Mouse (Mus musculus) embryonic fibroblast, embryonic 13.5 days (primary cell): Measurements from ENCODE around the gene Zic2. TPM values are rescaled to one million over a fixed set of nuclear protein-coding genes. Genes with fewer than 3 reads are reported as not detected.

Experiments used
- H3K27ac ChIP-seq: 2 replicates; pipeline ENCODE4 v1.5.1; 2012; ENCODE audit warnings: low read length, control low read depth, inconsistent platforms; ENCODE audit not compliant: insufficient read depth
- H3K4me1 ChIP-seq: 2 replicates; pipeline ENCODE4 v1.6.1; 2011; ENCODE audit warnings: low read length; ENCODE audit not compliant: control insufficient read depth, insufficient read depth
- H3K4me3 ChIP-seq: 2 replicates; pipeline ENCODE4 v1.5.1; 2011; ENCODE audit warnings: mild to moderate bottlenecking, control low read depth, low read length; ENCODE audit not compliant: insufficient read depth
- CTCF ChIP-seq: IDR thresholded peaks from 2 replicates; pipeline ENCODE4 v1.5.1; 2011; ENCODE audit warnings: mild to moderate bottlenecking, control low read depth, low read length, moderate library complexity, borderline replicate concordance; ENCODE audit not compliant: insufficient read depth
- POLR2A ChIP-seq: IDR thresholded peaks from 2 replicates; pipeline ENCODE4 v1.6.1; 2011; ENCODE audit warnings: low read depth, mild to moderate bottlenecking, control low read depth, low read length, moderate library complexity
- polyA plus RNA-seq: library from polyadenylated mRNA; stranded (reverse); fragments of >200 nt; gene quantifications from 2 replicates; pipeline ENCODE4 v1.2.4, GENCODE M21; 2011; ENCODE audit warnings: low read depth; ENCODE audit not compliant: missing spikeins, insufficient read length

The Zic2 gene
- 0.60 and 2.8 TPM in 2 replicates for polyA plus RNA-seq

- no peak within 1 kb of the TSS for H3K27ac ChIP-seq
- TF ChIP-seq CTCF (no peak), POLR2A (no peak)
- H3K4me1 ChIP-seq = 0 out of 2 replicates have a peak, but pooled peaks cover 3% of the 10 kb centered on the region
- peak within 1 kb of the TSS; percentile 22 for H3K4me3 ChIP-seq
These were observed at the start of gene Zic2 for GRCm38 (mm10) chr14:122474891-122475556. Gene Zic2, plus strand, starts transcription at chr14:122475435.

- no peak overlapping the region for H3K4me3 ChIP-seq
- no peaks in the 10 kb centered on the region for H3K4me1 ChIP-seq
- no peak overlapping the region for H3K27ac ChIP-seq
- TF ChIP-seq CTCF (no peak), POLR2A (no peak)
These were observed 48.6 kb upstream of the Zic2 start for GRCm38 (mm10) chr14:122426529-122427203.

- no peak for TF ChIP-seq CTCF
- TF ChIP-seq POLR2A = no peak
- no peak overlapping the region for H3K4me3 ChIP-seq
- no peaks in the 10 kb centered on the region for H3K4me1 ChIP-seq
- no peak overlapping the region for H3K27ac ChIP-seq
These were observed 48.1 kb upstream of the Zic2 start for GRCm38 (mm10) chr14:122427204-122427560.

GRCm38 (mm10) chr14:122427654-122428053 lies 47.6 kb upstream of the Zic2 start:
- H3K4me1 ChIP-seq = no peaks in the 10 kb centered on the region

GRCm38 (mm10) chr14:122432558-122432957 lies 42.7 kb upstream of the Zic2 start:
- TF ChIP-seq POLR2A (no peak), CTCF (no peak)
- no peak overlapping the region for H3K27ac ChIP-seq
- H3K4me1 ChIP-seq = no peaks in the 10 kb centered on the region
- no peak overlapping the region for H3K4me3 ChIP-seq

More at GRCm38 (mm10) chr14:122427654-122428053, 47.6 kb upstream of the Zic2 start:
- no peak overlapping the region for H3K27ac ChIP-seq
- no peak overlapping the region for H3K4me3 ChIP-seq
- TF ChIP-seq CTCF (no peak), POLR2A (no peak)

- Histone ChIP-seq H3K4me3 (no peak overlapping the region), H3K4me1 (no peaks in the 10 kb centered on the region), H3K27ac (no peak overlapping the region)
- TF ChIP-seq CTCF (no peak), POLR2A (no peak)
These were observed 41.2 kb upstream of the Zic2 start for GRCm38 (mm10) chr14:122434039-122434438.

GRCm38 (mm10) chr14:122436850-122437249 lies 38.4 kb upstream of the Zic2 start:
- no peak overlapping the region for H3K4me3 ChIP-seq
- H3K27ac ChIP-seq = no peak overlapping the region
- H3K4me1 ChIP-seq = no peaks in the 10 kb centered on the region
- TF ChIP-seq CTCF (no peak), POLR2A (no peak)

- no peak for TF ChIP-seq POLR2A
- no peak for TF ChIP-seq CTCF
- H3K27ac ChIP-seq = no peak overlapping the region
- H3K4me3 ChIP-seq = no peak overlapping the region
- no peaks in the 10 kb centered on the region for H3K4me1 ChIP-seq
These were observed 25.4 kb upstream of the Zic2 start for GRCm38 (mm10) chr14:122449601-122450495.

GRCm38 (mm10) chr14:122450496-122451382 lies 24.5 kb upstream of the Zic2 start, which contains the start of gene Gm5089:
Gene Gm5089, minus strand, starts transcription at chr14:122451115.
- no peak for TF ChIP-seq POLR2A
- TF ChIP-seq CTCF = no peak
- Histone ChIP-seq H3K27ac (no peak within 1 kb of the TSS), H3K4me1 (no peaks in the 10 kb centered on the region), H3K4me3 (peak within 1 kb of the TSS; percentile 7; the same call in 1 of the 2 replicates)
